Mouse (Mus musculus) layer of hippocampus, postnatal 25 days (tissue): ENCODE results near the gene Micu2. TPM values are rescaled to one million over a fixed set of nuclear protein-coding genes. Genes with fewer than 3 reads are reported as not detected.
A peak's percentile ranks its signal among the peaks of the same experiment; 100 is the strongest.

Experiments used
- DNase-seq, 2 experiments: peaks; one replicate each; pipeline ENCODE4 v3.0.0; 2022; ENCODE audit warnings: mixed read lengths in 2 of 2, low spot score in 1 of 2; ENCODE audit errors: extremely low spot score in 1 of 2
- total RNA-seq, 2 experiments: library from RNA; stranded (reverse); gene quantifications; 2 replicates each; pipeline ENCODE4 v1.2.3; 2021

Micu2 gene
- total RNA-seq = 10 to 100 TPM; 19.1 to 20.4 TPM

DNA sequence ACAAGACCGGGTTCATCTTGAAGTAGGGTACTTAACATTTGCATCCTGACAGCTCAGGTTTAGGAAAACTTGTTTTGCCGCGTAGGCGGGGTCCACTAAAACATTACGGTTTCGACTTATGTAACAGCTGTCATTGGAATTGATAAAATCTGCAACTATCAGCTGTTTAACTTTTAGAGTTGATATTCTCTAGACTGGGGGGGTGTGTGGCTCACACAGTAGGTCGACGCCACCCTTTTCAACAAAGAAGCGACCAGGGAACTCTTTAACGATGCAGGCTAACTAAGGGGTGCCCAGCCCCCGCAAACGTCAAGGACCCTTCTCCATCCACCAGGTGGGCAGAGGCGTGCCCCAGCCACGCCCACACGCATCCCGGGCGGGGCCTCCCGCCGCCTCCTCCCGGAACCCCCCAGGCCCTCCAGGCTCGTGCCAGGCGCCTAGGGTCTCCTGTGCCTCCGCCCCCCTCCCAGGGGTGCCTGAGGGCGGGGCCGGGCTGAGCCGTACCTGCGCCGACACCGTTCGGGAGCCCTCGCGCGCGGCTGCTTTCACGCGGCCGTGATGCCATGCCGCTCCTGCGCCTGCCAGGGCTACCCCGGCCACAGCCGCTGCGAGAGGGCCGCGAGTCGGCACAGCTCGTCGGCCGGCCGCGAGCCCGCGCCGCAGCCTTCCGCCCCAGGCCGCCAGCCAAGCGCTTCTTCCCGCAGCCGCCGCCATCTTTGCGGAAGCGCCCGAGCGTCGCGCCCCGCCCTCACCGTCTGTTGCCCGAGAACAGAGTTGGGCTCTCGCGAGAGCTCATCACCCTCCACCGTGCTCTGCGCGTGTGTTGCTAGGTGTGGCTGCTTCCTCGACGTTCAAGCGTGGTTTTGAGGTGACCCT is at the start of gene Micu2:
Micu2 (minus strand) TSS at position 737 of the 876 bp plus-strand sequence.
- peak; percentile 64 to 70 for DNase-seq

- no peak for DNase-seq
Measured at GRCm38 (mm10) chr14:58046639-58047284, 47.7 kb upstream of the Micu2 start.

GRCm38 (mm10) chr14:58036174-58036573 is 37.1 kb upstream of the Micu2 start:
- no peak for DNase-seq

- peak; percentile 67 to 89 for DNase-seq
Measured at GRCm38 (mm10) chr14:58034567-58034966, 35.5 kb upstream of the Micu2 start.

DNA sequence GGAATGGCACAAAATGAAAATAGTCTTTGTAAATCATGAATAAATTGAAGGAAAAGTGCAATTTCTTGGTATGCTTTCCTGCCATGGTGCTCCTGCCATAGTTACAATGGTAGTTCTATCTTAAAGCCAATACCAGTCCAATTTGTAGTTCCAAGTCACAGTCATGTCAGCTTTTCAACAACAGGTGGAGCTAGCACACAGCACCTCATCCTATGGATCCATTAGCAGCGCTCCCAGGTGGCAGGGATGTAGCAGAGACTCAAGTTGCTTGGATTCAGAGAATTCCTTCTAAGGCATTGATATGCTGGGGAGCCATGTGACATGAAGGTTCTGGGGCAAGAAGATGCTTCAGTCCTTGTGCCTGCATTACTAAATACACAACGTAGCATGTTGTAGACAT is 19.8 kb upstream of the Micu2 start:
- DNase-seq = no peak

GRCm38 (mm10) chr14:58003852-58004251 is 4.8 kb upstream of the Micu2 start:
- no peak for DNase-seq

DNA sequence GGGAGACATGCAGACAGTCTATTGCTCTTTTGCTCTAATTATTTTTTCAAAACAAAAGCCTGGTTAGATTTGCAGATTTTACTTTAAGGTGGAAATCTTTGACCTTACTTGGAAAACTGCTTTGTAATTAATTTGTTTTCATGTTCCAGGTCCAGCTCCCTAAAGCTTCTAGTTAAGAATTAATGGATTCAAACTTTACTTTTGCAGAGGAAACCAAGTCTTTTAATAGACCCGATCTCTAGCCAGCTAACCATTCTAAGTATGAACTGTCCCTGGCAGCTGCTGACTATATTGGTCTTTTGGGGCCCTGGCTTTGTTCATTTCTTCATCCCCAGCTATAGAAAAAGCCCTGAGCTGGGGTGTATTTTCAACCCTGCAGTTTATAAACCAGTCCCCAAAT is 3.1 kb upstream of the Micu2 start:
- no peak for DNase-seq

DNA sequence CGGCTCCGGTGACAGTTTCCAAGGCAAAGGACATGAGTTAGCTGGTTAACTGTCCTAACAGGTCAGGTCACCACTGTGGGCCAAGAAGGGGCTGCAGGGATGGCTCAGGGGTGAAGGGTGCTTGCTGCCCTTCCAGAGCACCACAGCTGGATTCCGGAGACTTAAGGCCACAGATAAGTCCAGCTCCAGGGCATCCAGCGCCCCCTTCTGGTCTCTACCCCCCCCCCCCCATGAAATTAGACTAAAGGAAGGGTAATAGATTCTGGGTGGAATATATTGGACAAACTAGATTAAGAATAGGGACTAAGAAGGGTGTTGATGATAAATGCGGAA is 306 bp upstream of the Micu2 start:
- DNase-seq = no peak

- no peak for DNase-seq
Measured at GRCm38 (mm10) chr14:57997431-57997830, 1.6 kb downstream of the Micu2 start.

DNA sequence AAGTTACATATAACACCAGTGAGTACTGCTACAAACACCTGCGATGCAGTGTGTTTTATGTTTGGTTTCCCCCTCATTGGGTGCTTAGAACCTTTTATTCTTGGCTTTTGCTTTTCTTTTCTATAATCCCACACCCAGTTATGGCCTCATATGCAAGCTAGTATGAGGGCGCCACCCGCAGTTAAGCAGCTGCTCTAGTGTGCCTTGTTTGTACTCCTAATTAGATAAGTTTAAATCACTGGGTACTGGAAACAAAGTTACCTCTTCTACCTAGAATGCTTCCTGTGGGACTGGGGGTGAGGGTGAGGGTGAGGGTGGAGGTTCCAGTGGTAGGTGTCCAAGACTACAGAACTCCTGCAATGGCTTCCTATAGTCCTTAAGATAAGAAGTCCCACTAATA is 2.9 kb downstream of the Micu2 start:
- no peak for DNase-seq

DNA sequence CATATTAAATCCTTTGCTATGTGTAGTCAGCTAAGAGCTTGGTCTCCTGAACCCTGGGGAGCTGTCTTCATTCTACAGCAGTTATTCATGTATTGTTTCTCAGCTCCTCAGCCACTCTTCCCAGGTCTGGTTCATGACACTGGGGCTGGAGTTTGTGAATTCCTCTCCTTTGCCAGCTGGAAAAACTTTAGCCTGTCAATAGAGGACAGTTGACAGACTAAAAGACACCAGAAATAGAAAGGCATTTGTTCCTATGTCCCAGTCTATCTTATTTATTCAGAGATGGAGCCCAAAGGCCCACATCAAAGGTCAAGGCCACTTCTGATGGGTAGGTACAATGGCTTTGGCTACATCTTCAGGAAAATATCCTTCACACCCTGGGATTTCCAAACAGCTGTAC is 7.3 kb downstream of the Micu2 start:
- DNase-seq = no peak

DNA sequence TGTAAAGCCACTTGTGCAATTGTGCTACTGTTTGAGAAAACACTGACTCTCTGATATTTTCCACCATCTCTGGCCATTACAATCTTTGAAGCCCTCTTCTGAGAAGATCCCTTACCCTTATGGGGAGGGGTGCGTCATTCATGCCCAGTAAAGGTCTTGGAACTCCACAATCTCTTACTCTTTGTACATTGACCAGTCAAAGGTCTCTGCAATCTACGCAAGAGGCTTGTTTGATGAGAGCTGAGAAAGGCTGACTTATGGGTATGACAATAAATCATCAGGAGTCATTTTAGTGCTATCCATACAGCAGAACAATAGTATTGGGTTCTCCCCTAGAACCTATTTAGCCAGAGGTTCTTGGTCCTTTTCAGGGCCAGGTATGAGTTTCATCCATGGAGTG is 9.9 kb downstream of the Micu2 start:
- DNase-seq = no peak

GRCm38 (mm10) chr14:57985780-57986179 is 13.3 kb downstream of the Micu2 start:
- DNase-seq = no peak

DNA sequence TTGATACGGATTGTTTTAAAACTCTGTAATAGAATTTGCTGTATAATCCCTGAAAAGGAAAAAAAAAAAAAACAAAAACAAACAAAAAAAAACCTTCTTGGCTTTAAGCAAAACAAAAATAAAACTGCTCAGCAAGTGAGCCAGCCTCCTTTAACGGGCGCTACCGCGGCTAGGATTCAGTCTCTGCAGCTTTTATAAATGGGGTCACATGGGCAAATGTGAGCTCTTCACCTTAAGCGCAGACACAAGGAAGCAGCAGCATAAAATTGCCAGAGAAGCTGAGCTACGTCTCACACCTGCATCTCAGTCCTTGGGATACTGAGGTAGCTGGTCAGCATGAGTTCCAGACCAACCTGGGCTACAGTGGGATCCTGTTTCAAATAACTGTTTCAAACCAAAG is 16.6 kb downstream of the Micu2 start:
- no peak for DNase-seq

DNA sequence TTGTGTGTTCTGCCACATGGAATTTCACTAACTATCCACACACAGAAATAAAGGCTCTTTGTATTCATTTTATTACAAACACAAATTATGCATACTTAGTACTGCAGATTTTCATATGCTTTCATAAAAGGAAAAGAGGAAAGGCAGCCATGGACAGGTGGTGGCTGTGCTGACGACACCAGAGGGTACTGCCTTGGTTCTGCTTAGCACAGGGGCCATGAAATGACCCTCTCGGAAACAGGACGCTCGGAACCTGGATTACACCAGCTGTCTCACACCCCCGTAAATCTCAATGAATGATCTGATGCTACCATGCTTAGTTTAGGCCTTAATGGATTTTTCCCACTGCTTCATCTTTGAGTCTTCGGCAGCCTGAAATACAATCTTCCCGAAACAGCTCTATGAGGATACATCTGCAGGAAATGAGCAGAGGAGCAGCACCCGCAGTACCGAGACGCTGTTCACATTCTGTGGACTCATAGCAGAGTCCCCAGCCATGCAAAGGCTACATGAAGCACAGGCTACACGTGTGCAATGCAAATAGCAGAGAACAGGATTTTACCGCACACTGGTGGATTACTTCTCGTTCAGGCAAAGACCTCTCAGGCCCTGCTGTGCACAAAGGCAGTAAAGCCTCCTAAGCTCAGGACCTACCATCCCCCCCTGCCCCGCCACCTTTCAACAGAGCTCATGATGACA is 17.2 kb downstream of the Micu2 start:
- DNase-seq = no peak

DNA sequence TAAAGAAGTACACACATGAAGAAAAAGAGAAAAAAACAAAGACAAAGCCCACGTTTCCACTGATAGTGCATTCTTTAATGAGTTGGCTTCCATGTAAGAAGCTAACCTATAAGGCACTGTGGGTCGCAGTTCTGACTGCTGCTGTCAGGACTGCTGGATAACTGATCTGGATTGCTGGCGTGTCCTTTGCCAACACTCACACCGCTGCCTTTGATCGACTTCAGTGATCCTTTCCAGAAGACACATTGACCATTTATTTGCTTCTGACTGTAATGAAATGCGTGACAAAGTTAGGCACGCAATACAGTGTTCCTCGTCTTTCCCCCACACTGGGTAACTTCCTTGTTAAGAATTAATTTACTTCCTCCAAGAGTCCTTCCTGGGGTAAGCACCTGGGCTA is 18.3 kb downstream of the Micu2 start:
- DNase-seq = no peak

GRCm38 (mm10) chr14:57980179-57980578 is 18.9 kb downstream of the Micu2 start:
- no peak for DNase-seq

- no peak for DNase-seq
Measured at GRCm38 (mm10) chr14:57978144-57978543, 20.9 kb downstream of the Micu2 start.

DNA sequence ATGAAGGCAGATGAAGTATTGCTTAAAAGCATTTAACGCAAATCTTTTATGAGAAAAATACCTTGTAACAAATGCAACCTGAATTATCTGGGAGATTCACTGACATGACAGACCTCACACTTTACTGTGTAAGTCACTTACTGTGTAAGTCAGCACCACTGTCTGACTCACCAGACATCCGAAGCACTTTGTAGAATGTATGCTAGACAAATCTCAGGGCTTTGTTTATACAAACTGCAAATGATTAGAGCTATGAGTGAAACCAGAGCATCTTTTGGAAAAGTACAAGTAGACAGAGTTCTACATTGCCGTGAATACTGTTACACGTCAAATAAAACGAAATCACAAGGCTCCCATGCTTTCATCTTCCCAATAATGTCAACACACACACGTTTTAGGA is 23.4 kb downstream of the Micu2 start:
- no peak for DNase-seq

- no peak for DNase-seq
Measured at GRCm38 (mm10) chr14:57971986-57972525, 27.0 kb downstream of the Micu2 start.

DNA sequence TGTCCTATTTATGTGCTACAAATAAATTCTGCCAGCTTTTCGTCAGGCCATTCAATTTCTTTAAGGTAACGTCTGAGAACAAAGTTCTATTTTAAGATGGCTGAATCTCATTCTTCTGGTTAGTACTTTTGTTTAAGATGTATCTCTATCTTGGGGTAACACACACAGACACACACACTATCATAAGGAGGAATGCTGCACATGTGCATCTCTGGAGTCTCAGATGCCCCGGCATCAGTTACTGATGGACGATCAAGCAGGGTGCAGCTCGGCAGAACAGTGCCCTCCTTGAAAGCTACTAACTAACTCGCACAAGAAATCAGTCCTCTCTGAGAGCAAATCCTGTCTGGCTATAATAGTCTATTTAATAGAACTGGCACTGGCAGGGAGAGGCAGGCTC is 30.2 kb downstream of the Micu2 start:
- DNase-seq = no peak
